Mouse (Mus musculus): Measurements from ENCODE around the gene Hltf. TPM values are rescaled to one million over a fixed set of nuclear protein-coding genes. Genes with fewer than 3 reads are reported as not detected.
"Not testable (repeated sequence)": the region's sequence is repeated elsewhere in the genome, so short reads cannot be mapped to it uniquely, and the experiment has no call there.

The Hltf gene
- polyA plus RNA-seq, 1 experiment from 2014 or later, result 16.5 TPM

- H3K9ac ChIP-seq, result peak overlapping the region; percentile 33; the same call in 1 of the 2 replicates
- H3K9me3 ChIP-seq, result no peaks in the 10 kb centered on the region
- H3K27me3 ChIP-seq (replicated peaks), result no peaks in the 10 kb centered on the region
- H3K4me2 ChIP-seq, result peak overlapping the region; percentile 75
- no peak overlapping the region for H3K27ac ChIP-seq
- peak overlapping the region; percentile 76 for H3K4me3 ChIP-seq (replicated peaks)
- peaks cover 3% of the 10 kb centered on the region; the same call in 1 of the 2 replicates for H3K4me1 ChIP-seq
- no peak for ATAC-seq (ENCODE audit: insufficient read depth, low FRiP score, low read depth)
- no peaks in the 10 kb centered on the region for H3K36me3 ChIP-seq
- 13% methylated on average over 10 of the region's 10 CpGs for WGBS
These were observed 23.6 kb upstream of the Hltf start for GRCm38 (mm10) chr3:20033761-20034718.

- Histone ChIP-seq H3K4me3 (replicated peaks) (peak within 1 kb of the TSS; percentile 76), H3K9ac (peak within 1 kb of the TSS; percentile 33; the same call in 1 of the 2 replicates), H3K27me3 (replicated peaks) (no peaks in the 10 kb centered on the region), H3K9me3 (no peaks in the 10 kb centered on the region), H3K4me1 (peaks cover 3% of the 10 kb centered on the region; the same call in 1 of the 2 replicates), H3K27ac (peak within 1 kb of the TSS; percentile 75; the same call in 1 of the 2 replicates), H3K36me3 (no peaks in the 10 kb centered on the region), H3K4me2 (peak within 1 kb of the TSS; percentile 75)
- ATAC-seq (ENCODE audit: insufficient read depth, low FRiP score, low read depth), result peak; percentile 99
- under 1% methylated on average over 47 of the region's 47 CpGs for WGBS
These were observed 22.7 kb upstream of the Hltf start, which contains the start of gene Hps3 for GRCm38 (mm10) chr3:20034719-20035404. Gene Hps3 (minus strand): TSS chr3:20035315.

GRCm38 (mm10) chr3:20036069-20036468 is 21.5 kb upstream of the Hltf start:
- H3K4me2 ChIP-seq, result no peak overlapping the region
- H3K27ac ChIP-seq, result no peak overlapping the region
- H3K4me1 ChIP-seq, result peaks cover 3% of the 10 kb centered on the region; the same call in 1 of the 2 replicates
- no peak for ATAC-seq (ENCODE audit: insufficient read depth, low FRiP score, low read depth)
- H3K4me3 ChIP-seq (replicated peaks), result no peak overlapping the region
- no peaks in the 10 kb centered on the region for H3K36me3 ChIP-seq
- 75% methylated on average over 4 of the region's 4 CpGs for WGBS
- no peaks in the 10 kb centered on the region for H3K9me3 ChIP-seq
- H3K9ac ChIP-seq, result no peak overlapping the region
- H3K27me3 ChIP-seq (replicated peaks), result no peaks in the 10 kb centered on the region

GRCm38 (mm10) chr3:20041461-20041860 is 16.1 kb upstream of the Hltf start:
- H3K4me2 ChIP-seq; H3K4me1 ChIP-seq; H3K9me3 ChIP-seq; H3K27ac ChIP-seq; H3K4me3 ChIP-seq (replicated peaks); H3K27me3 ChIP-seq (replicated peaks); ATAC-seq (ENCODE audit: insufficient read depth, low FRiP score, low read depth); H3K36me3 ChIP-seq; H3K9ac ChIP-seq: not testable (repeated sequence)
- whole genome bisulfite sequencing, result 87% methylated on average over 7 of the region's 7 CpGs

- H3K9ac ChIP-seq; H3K4me3 ChIP-seq (replicated peaks); H3K4me1 ChIP-seq; H3K27me3 ChIP-seq (replicated peaks); H3K4me2 ChIP-seq; ATAC-seq (ENCODE audit: insufficient read depth, low FRiP score, low read depth); H3K36me3 ChIP-seq; H3K9me3 ChIP-seq; H3K27ac ChIP-seq: not testable (repeated sequence)
- WGBS, result 57% methylated on average over 3 of the region's 3 CpGs
These were observed 12.9 kb upstream of the Hltf start for GRCm38 (mm10) chr3:20044736-20045135.

GRCm38 (mm10) chr3:20058197-20058541 is 558 bp downstream of the Hltf start:
- peaks cover 4% of the 10 kb centered on the region; the same call in 1 of the 2 replicates for H3K4me1 ChIP-seq
- no peaks in the 10 kb centered on the region for H3K9me3 ChIP-seq
- H3K36me3 ChIP-seq, result peaks cover 6% of the 10 kb centered on the region; the same call in 1 of the 2 replicates
- no peak for ATAC-seq (ENCODE audit: insufficient read depth, low FRiP score, low read depth)
- H3K9ac ChIP-seq, result no peak overlapping the region
- H3K27me3 ChIP-seq (replicated peaks), result no peaks in the 10 kb centered on the region
- H3K4me2 ChIP-seq, result peak overlapping the region; percentile 62
- peak overlapping the region; percentile 86 for H3K4me3 ChIP-seq (replicated peaks)
- no peak overlapping the region for H3K27ac ChIP-seq
- WGBS, result under 1% methylated on average over 6 of the region's 9 CpGs

- H3K4me3 ChIP-seq (replicated peaks), result no peak overlapping the region
- 76% methylated on average over 11 of the region's 11 CpGs for WGBS
- H3K27me3 ChIP-seq (replicated peaks), result no peaks in the 10 kb centered on the region
- H3K27ac ChIP-seq, result no peak overlapping the region
- H3K9ac ChIP-seq, result no peak overlapping the region
- H3K4me1 ChIP-seq, result no peaks in the 10 kb centered on the region
- H3K4me2 ChIP-seq, result no peak overlapping the region
- H3K9me3 ChIP-seq, result no peaks in the 10 kb centered on the region
- peaks cover 3% of the 10 kb centered on the region; the same call in 1 of the 2 replicates for H3K36me3 ChIP-seq
- no peak for ATAC-seq (ENCODE audit: insufficient read depth, low FRiP score, low read depth)
These were observed 18.8 kb downstream of the Hltf start for GRCm38 (mm10) chr3:20076145-20077053.

- no peak overlapping the region for H3K4me2 ChIP-seq
- no peaks in the 10 kb centered on the region for H3K9me3 ChIP-seq
- no peaks in the 10 kb centered on the region for H3K4me1 ChIP-seq
- no peaks in the 10 kb centered on the region for H3K27me3 ChIP-seq (replicated peaks)
- no peak overlapping the region for H3K9ac ChIP-seq
- no peak for ATAC-seq (ENCODE audit: insufficient read depth, low FRiP score, low read depth)
- H3K27ac ChIP-seq, result no peak overlapping the region
- no peaks in the 10 kb centered on the region for H3K36me3 ChIP-seq
- H3K4me3 ChIP-seq (replicated peaks), result no peak overlapping the region
- 77% methylated on average over 3 of the region's 3 CpGs for WGBS
These were observed 24.6 kb downstream of the Hltf start for GRCm38 (mm10) chr3:20082161-20082560.

- no peak for ATAC-seq (ENCODE audit: insufficient read depth, low FRiP score, low read depth)
- H3K27ac ChIP-seq, result no peak overlapping the region
- no peaks in the 10 kb centered on the region for H3K9me3 ChIP-seq
- 70% methylated on average over 3 of the region's 3 CpGs for WGBS
- H3K4me2 ChIP-seq, result no peak overlapping the region
- no peaks in the 10 kb centered on the region for H3K36me3 ChIP-seq
- H3K4me1 ChIP-seq, result no peaks in the 10 kb centered on the region
- H3K4me3 ChIP-seq (replicated peaks), result no peak overlapping the region
- H3K9ac ChIP-seq, result no peak overlapping the region
- no peaks in the 10 kb centered on the region for H3K27me3 ChIP-seq (replicated peaks)
These were observed 46.2 kb downstream of the Hltf start for GRCm38 (mm10) chr3:20103830-20104229.

GRCm38 (mm10) chr3:20104318-20104717 is 46.7 kb downstream of the Hltf start:
- Histone ChIP-seq H3K36me3 (0 out of 2 replicates have a peak, but pooled peaks cover 2% of the 10 kb centered on the region), H3K27ac (no peak overlapping the region), H3K27me3 (replicated peaks) (no peaks in the 10 kb centered on the region), H3K4me3 (replicated peaks) (no peak overlapping the region), H3K9ac (no peak overlapping the region), H3K9me3 (no peaks in the 10 kb centered on the region), H3K4me1 (no peaks in the 10 kb centered on the region), H3K4me2 (no peak overlapping the region)
- ATAC-seq (ENCODE audit: insufficient read depth, low FRiP score, low read depth), result no peak
- 81% methylated on average over 8 of the region's 8 CpGs for WGBS

GRCm38 (mm10) chr3:20104776-20105175 is 47.2 kb downstream of the Hltf start:
- H3K9ac ChIP-seq, result no peak overlapping the region
- H3K4me2 ChIP-seq, result no peak overlapping the region
- no peak for ATAC-seq (ENCODE audit: insufficient read depth, low FRiP score, low read depth)
- H3K27me3 ChIP-seq (replicated peaks), result no peaks in the 10 kb centered on the region
- no peak overlapping the region for H3K27ac ChIP-seq
- H3K4me3 ChIP-seq (replicated peaks), result no peak overlapping the region
- no peaks in the 10 kb centered on the region for H3K9me3 ChIP-seq
- WGBS, result 88% methylated on average over 2 of the region's 2 CpGs
- no peaks in the 10 kb centered on the region for H3K4me1 ChIP-seq
- H3K36me3 ChIP-seq, result 0 out of 2 replicates have a peak, but pooled peaks cover 3% of the 10 kb centered on the region

Measured in stomach, embryonic 15.5 days (tissue).